Mouse (Mus musculus) MEL (cell line): ENCODE data around the gene Gm10300.

Source experiments
- JUND ChIP-seq: IDR thresholded peaks from 2 replicates; pipeline ENCODE4 v1.6.1; 2011; ENCODE audit warnings: low read depth, mild to moderate bottlenecking, improper control_type of control experiment, low read length
- POLR2A ChIP-seq, 2 experiments: IDR thresholded peaks; 2 replicates each; pipeline ENCODE4 v1.6.1; 2011 to 2012; ENCODE audit warnings: low read length in 2 of 2, mild to moderate bottlenecking in 2 of 2, control low read depth in 1 of 2, improper control_type of control experiment in 1 of 2, low read depth in 1 of 2, moderate library complexity in 1 of 2; ENCODE audit not compliant: control insufficient read depth in 1 of 2, insufficient read depth in 1 of 2, poor library complexity in 1 of 2

DNA sequence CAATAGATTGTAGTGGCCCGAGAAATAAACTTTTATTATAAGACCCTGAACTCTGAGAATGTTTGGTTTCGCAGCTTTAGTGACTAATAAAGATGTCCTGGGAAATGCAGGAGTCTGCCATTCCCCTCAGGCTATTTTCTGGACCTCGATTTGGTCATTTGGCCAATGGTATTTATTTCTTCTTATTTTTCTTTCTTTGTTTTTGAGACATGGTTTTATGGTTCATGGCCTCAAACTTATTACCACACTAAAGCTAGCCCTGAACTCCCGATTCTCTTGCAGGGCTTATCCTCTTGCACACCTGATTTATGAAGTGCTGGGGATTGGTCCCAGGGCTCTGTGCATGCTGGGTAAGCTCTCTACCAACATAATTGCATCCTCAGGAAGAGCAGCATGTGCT is 41.8 kb downstream of the Gm10300 start:
- TF ChIP-seq JUND: no peak
- TF ChIP-seq POLR2A (IDR thresholded peaks at IDR 0.05; ENCODE audit: control insufficient read depth in 1 of 2, insufficient read depth in 1 of 2, low read depth in 1 of 2, low read length in 2 of 2, poor library complexity in 1 of 2): no peak
